Mouse (Mus musculus): ENCODE results near the gene Ifi213. TPM values are rescaled to one million over a fixed set of nuclear protein-coding genes. Genes with fewer than 3 reads are reported as not detected.
A peak's percentile ranks its signal among the peaks of the same experiment; 100 is the strongest.
"Not testable (repeated sequence)": the region's sequence is repeated elsewhere in the genome, so short reads cannot be mapped to it uniquely, and the experiment has no call there.

The Ifi213 gene
- total and polyA plus RNA-seq, 3 experiments, result 40.1 to 70.8 (median 46.5) TPM

DNA sequence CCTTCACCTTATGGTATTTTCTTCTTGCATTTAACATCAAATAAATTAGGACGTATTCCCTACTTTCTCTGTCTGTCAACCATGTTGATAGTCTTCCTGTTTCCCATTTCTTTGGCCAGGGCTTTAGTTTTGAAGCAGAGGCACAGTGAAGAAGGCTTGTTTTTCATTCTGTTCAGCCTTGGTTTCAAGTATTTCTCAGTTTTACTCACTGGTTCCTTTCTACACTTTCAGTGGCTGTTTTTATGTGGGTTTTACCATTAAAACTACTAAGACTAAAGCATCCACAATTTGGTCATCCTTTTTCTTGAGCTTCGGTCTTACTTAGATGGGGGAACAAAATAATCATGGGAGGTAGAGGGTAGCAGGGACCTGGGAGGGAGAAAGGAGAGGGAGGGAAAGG lies 25.0 kb upstream of the Ifi213 start:
- Histone ChIP-seq H3K27ac (ENCODE audit: insufficient read depth, low read depth) (no peak overlapping the region), H3K9me3 (replicated peaks; ENCODE audit: low read length) (no peaks in the 10 kb centered on the region), H3K9ac (ENCODE audit: insufficient read depth, low read depth) (no peak overlapping the region), H3K4me2 (ENCODE audit: insufficient read depth, low read depth, poor library complexity, severe bottlenecking) (no peak overlapping the region), H3K27me3 (replicated peaks) (no peaks in the 10 kb centered on the region), H3K79me2 (replicated peaks; ENCODE audit: control insufficient read depth, extremely low read depth, insufficient read depth, poor library complexity, severe bottlenecking) (no peaks in the 10 kb centered on the region), H3K4me3 (replicated peaks in 1 of 3; ENCODE audit: low read depth in 2 of 3, low read length in 2 of 3, poor library complexity in 1 of 3) (no peak overlapping the region), H3K4me1 (ENCODE audit: control insufficient read depth in 1 of 2, insufficient read depth in 2 of 2) (peaks cover 0 to 26% of the 10 kb centered on the region in 2 experiments; a peak in 2 of 4 replicates), H3K36me3 (replicated peaks in 1 of 2; ENCODE audit: control insufficient read depth in 1 of 2, insufficient read depth in 1 of 2, low read length in 1 of 2) (no peaks in the 10 kb centered on the region)
- TF ChIP-seq MAFK (IDR thresholded peaks at IDR 0.05; ENCODE audit: insufficient replicate concordance, low read length), result peak; percentile 82
- TF ChIP-seq JUND (conservative IDR thresholded peaks at IDR 0.05; ENCODE audit: low read depth, low read length), result peak; percentile 72
- TF ChIP-seq IRF4 (IDR thresholded peaks at IDR 0.05; ENCODE audit: low read depth, low read length), result peak; percentile 86
- no peak for TF ChIP-seq ZKSCAN1 (IDR thresholded peaks at IDR 0.05; ENCODE audit: borderline replicate concordance, low read depth, low read length)
- TF ChIP-seq ELF1 (IDR thresholded peaks at IDR 0.05; ENCODE audit: low read depth, low read length), result no peak
- TF ChIP-seq ETS1 (conservative IDR thresholded peaks at IDR 0.05; ENCODE audit: low read depth, low read length), result peak; percentile 38; the same call in 1 of the 2 replicates
- TF ChIP-seq EP300 (IDR thresholded peaks at IDR 0.05; ENCODE audit: low read length), result peak; percentile 75
- TF ChIP-seq BHLHE40 (IDR thresholded peaks at IDR 0.05; ENCODE audit: low read depth, low read length), result peak; percentile 39; the same call in 1 of the 2 replicates
- TF ChIP-seq JUN (IDR thresholded peaks at IDR 0.05; ENCODE audit: insufficient read depth, low read depth, low read length), result peak; percentile 55; the same call in 1 of the 2 replicates
- peak; percentile 63; the same call in 1 of the 2 replicates for TF ChIP-seq RCOR1 (conservative IDR thresholded peaks at IDR 0.05; ENCODE audit: low read depth, low read length)
- peak; percentile 8 for DNase-seq (ENCODE audit: extremely low read depth)
- in situ Hi-C loops (cut with MboI; ENCODE audit: low pct_ligation_motif_present, low pct_unique_long_range_greater_than_20kb, low sequenced_read_pairs) (no loop called here), dilution Hi-C loops (cut with MboI; ENCODE audit: extremely low pct_ligation_motif_present, extremely low pct_unique_long_range_greater_than_20kb, low sequenced_read_pairs) (no loop called here)

DNA sequence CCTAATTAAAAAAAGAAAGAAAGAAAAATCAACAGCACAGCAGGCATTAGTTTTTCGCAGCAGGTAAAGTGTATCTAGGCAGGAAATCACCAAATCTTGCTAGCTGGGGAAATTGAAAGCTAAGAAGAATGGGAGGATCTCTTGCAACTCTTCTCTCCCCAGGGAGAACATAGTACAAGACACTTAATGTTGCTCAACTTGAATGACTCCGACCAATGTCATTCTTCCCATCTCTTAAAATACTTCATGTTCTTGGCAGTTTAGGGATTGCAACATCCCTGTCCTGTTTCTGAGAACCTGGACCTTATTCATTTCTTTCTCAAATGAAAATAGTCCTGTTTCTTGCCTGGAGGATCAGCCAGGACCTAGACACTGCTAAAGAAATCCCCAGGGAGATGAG lies 23.1 kb upstream of the Ifi213 start:
- DNase-seq (ENCODE audit: extremely low read depth); dilution Hi-C loops (cut with MboI; ENCODE audit: extremely low pct_ligation_motif_present, extremely low pct_unique_long_range_greater_than_20kb, low sequenced_read_pairs); H3K27me3 ChIP-seq (replicated peaks); H3K27ac ChIP-seq (ENCODE audit: insufficient read depth, low read depth); H3K4me3 ChIP-seq (replicated peaks in 1 of 3; ENCODE audit: low read depth in 2 of 3, low read length in 2 of 3, poor library complexity in 1 of 3); H3K79me2 ChIP-seq (replicated peaks; ENCODE audit: control insufficient read depth, extremely low read depth, insufficient read depth, poor library complexity, severe bottlenecking); in situ Hi-C loops (cut with MboI; ENCODE audit: low pct_ligation_motif_present, low pct_unique_long_range_greater_than_20kb, low sequenced_read_pairs); H3K4me2 ChIP-seq (ENCODE audit: insufficient read depth, low read depth, poor library complexity, severe bottlenecking); H3K9me3 ChIP-seq (replicated peaks; ENCODE audit: low read length); H3K36me3 ChIP-seq (replicated peaks in 1 of 2; ENCODE audit: control insufficient read depth in 1 of 2, insufficient read depth in 1 of 2, low read length in 1 of 2); H3K9ac ChIP-seq (ENCODE audit: insufficient read depth, low read depth): not testable (repeated sequence)
- peaks cover 0 to 18% of the 10 kb centered on the region in 2 experiments; a peak in 2 of 4 replicates for H3K4me1 ChIP-seq (ENCODE audit: control insufficient read depth in 1 of 2, insufficient read depth in 2 of 2)

GRCm38 (mm10) chr1:173610291-173610690 lies 11.2 kb upstream of the Ifi213 start:
- dilution Hi-C loops (cut with MboI; ENCODE audit: extremely low pct_ligation_motif_present, extremely low pct_unique_long_range_greater_than_20kb, low sequenced_read_pairs), result not testable (repeated sequence)

GRCm38 (mm10) chr1:173589698-173590097 lies 9.4 kb downstream of the Ifi213 start:
- H3K27me3 ChIP-seq (replicated peaks); H3K9me3 ChIP-seq (replicated peaks; ENCODE audit: low read length); H3K4me1 ChIP-seq (ENCODE audit: control insufficient read depth in 1 of 2, insufficient read depth in 2 of 2); H3K4me3 ChIP-seq (replicated peaks in 1 of 3; ENCODE audit: low read depth in 2 of 3, low read length in 2 of 3, poor library complexity in 1 of 3); H3K27ac ChIP-seq (ENCODE audit: insufficient read depth, low read depth); H3K4me2 ChIP-seq (ENCODE audit: insufficient read depth, low read depth, poor library complexity, severe bottlenecking); DNase-seq (ENCODE audit: extremely low read depth); in situ Hi-C loops (cut with MboI; ENCODE audit: low pct_ligation_motif_present, low pct_unique_long_range_greater_than_20kb, low sequenced_read_pairs); dilution Hi-C loops (cut with MboI; ENCODE audit: extremely low pct_ligation_motif_present, extremely low pct_unique_long_range_greater_than_20kb, low sequenced_read_pairs); H3K36me3 ChIP-seq (replicated peaks in 1 of 2; ENCODE audit: control insufficient read depth in 1 of 2, insufficient read depth in 1 of 2, low read length in 1 of 2); H3K79me2 ChIP-seq (replicated peaks; ENCODE audit: control insufficient read depth, extremely low read depth, insufficient read depth, poor library complexity, severe bottlenecking); H3K9ac ChIP-seq (ENCODE audit: insufficient read depth, low read depth): not testable (repeated sequence)

More at GRCm38 (mm10) chr1:173610291-173610690, 11.2 kb upstream of the Ifi213 start:
- H3K4me1 ChIP-seq (ENCODE audit: control insufficient read depth in 1 of 2, insufficient read depth in 2 of 2); in situ Hi-C loops (cut with MboI; ENCODE audit: low pct_ligation_motif_present, low pct_unique_long_range_greater_than_20kb, low sequenced_read_pairs); H3K27me3 ChIP-seq (replicated peaks); H3K36me3 ChIP-seq (replicated peaks in 1 of 2; ENCODE audit: control insufficient read depth in 1 of 2, insufficient read depth in 1 of 2, low read length in 1 of 2); H3K9me3 ChIP-seq (replicated peaks; ENCODE audit: low read length); H3K79me2 ChIP-seq (replicated peaks; ENCODE audit: control insufficient read depth, extremely low read depth, insufficient read depth, poor library complexity, severe bottlenecking); H3K27ac ChIP-seq (ENCODE audit: insufficient read depth, low read depth); H3K4me3 ChIP-seq (replicated peaks in 1 of 3; ENCODE audit: low read depth in 2 of 3, low read length in 2 of 3, poor library complexity in 1 of 3); DNase-seq (ENCODE audit: extremely low read depth); H3K4me2 ChIP-seq (ENCODE audit: insufficient read depth, low read depth, poor library complexity, severe bottlenecking); H3K9ac ChIP-seq (ENCODE audit: insufficient read depth, low read depth): not testable (repeated sequence)

Data from CH12.LX (cell line).